Mouse (Mus musculus): Measurements from ENCODE around the gene Ndufs2. TPM values are rescaled to one million over a fixed set of nuclear protein-coding genes. Genes with fewer than 3 reads are reported as not detected.

The Ndufs2 gene
- polyA plus RNA-seq, 1 experiment from 2014 or later = 247 TPM

DNA sequence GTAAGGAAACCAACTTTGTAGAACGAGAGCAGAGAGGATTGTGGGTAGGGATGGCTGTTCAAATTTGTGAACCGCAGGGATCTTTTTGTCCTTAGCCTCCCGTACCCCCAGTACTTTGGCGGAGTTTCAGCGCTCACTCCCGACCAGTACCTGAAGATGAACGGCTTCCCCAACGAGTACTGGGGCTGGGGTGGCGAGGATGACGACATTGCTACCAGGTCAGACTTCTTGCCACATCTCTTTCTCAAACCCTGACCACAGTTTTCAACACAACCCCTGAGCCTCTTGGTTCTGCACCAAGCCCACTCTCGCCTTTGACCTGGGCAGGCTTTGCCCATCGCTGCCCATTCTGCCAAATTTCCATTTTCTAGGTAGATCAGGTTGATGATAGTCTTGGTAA is 23.0 kb upstream of the Ndufs2 start:
- WGBS = 88% methylated on average over 12 of the region's 12 CpGs
- Histone ChIP-seq H3K27ac (ENCODE audit: low read depth) (no peak overlapping the region), H3K4me3 (ENCODE audit: low read depth, low read length) (no peak overlapping the region), H3K27me3 (replicated peaks; ENCODE audit: control insufficient read depth, insufficient read depth, low read length) (no peaks in the 10 kb centered on the region), H3K4me1 (replicated peaks; ENCODE audit: control insufficient read depth, insufficient read depth, low read length) (peaks cover 7% of the 10 kb centered on the region), H3K4me2 (ENCODE audit: low read length) (no peak overlapping the region), H3K9ac (ENCODE audit: low read length) (no peak overlapping the region), H3K9me3 (ENCODE audit: control insufficient read depth, low read length) (no peaks in the 10 kb centered on the region), H3K36me3 (ENCODE audit: control insufficient read depth, insufficient read depth, low read length) (peaks cover 63% of the 10 kb centered on the region)
- no peak for DNase-seq (ENCODE audit: low spot score)
- no peak for ATAC-seq (replicated peaks; ENCODE audit: low FRiP score, low TSS enrichment, low read depth)

DNA sequence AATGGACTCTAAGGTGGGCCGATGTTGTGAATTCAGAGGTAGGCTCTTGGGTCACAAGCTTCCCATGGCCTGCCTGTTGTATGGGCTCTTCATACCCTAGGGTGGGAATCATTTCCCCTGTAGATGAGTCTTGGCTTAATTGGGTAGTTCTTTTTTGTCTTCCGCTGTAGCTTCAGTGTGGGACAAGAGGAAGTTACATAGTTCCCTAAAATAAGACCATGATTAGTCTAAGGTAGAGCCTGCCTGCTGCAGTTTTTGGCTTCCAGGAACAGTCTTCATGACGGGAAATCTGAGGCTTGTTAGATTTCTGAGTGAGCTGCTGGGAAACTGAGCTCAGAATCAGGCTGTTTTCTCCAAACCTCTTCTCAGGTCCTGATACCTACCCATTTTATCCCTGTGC is 20.9 kb upstream of the Ndufs2 start:
- H3K4me2 ChIP-seq (ENCODE audit: low read length) = no peak overlapping the region
- no peak for DNase-seq (ENCODE audit: low spot score)
- H3K36me3 ChIP-seq (ENCODE audit: control insufficient read depth, insufficient read depth, low read length) = peaks cover 52% of the 10 kb centered on the region
- WGBS = 93% methylated on average over 3 of the region's 3 CpGs
- no peak overlapping the region for H3K9ac ChIP-seq (ENCODE audit: low read length)
- no peak overlapping the region for H3K4me3 ChIP-seq (ENCODE audit: low read depth, low read length)
- H3K4me1 ChIP-seq (replicated peaks; ENCODE audit: control insufficient read depth, insufficient read depth, low read length) = peaks cover 7% of the 10 kb centered on the region
- H3K27ac ChIP-seq (ENCODE audit: low read depth) = no peak overlapping the region
- ATAC-seq (replicated peaks; ENCODE audit: low FRiP score, low TSS enrichment, low read depth) = no peak
- no peaks in the 10 kb centered on the region for H3K9me3 ChIP-seq (ENCODE audit: control insufficient read depth, low read length)
- H3K27me3 ChIP-seq (replicated peaks; ENCODE audit: control insufficient read depth, insufficient read depth, low read length) = no peaks in the 10 kb centered on the region

DNA sequence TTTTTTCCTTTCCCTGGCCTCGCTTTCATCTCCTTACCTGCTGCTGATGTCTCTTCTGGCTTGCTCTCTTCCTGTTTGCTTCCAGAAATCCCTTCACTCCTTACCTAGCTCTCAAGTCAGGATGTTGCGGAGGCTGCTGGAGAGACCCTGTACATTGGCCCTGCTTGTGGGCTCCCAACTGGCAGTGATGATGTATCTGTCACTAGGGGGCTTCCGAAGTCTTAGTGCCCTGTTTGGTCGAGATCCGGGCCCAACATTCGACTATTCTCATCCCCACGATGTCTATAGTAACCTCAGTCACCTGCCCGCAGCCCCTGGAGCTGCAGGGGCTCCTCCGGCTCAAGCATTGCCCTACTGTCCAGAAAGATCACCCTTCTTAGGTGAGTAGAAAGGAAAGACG is 20.4 kb upstream of the Ndufs2 start:
- ATAC-seq (replicated peaks; ENCODE audit: low FRiP score, low TSS enrichment, low read depth) (no peak), DNase-seq (ENCODE audit: low spot score) (no peak)
- Histone ChIP-seq H3K36me3 (ENCODE audit: control insufficient read depth, insufficient read depth, low read length) (peaks cover 47% of the 10 kb centered on the region), H3K27me3 (replicated peaks; ENCODE audit: control insufficient read depth, insufficient read depth, low read length) (no peaks in the 10 kb centered on the region), H3K4me2 (ENCODE audit: low read length) (no peak overlapping the region), H3K9ac (ENCODE audit: low read length) (no peak overlapping the region), H3K9me3 (ENCODE audit: control insufficient read depth, low read length) (no peaks in the 10 kb centered on the region), H3K4me1 (replicated peaks; ENCODE audit: control insufficient read depth, insufficient read depth, low read length) (peaks cover 7% of the 10 kb centered on the region), H3K27ac (ENCODE audit: low read depth) (no peak overlapping the region), H3K4me3 (ENCODE audit: low read depth, low read length) (no peak overlapping the region)
- WGBS = 72% methylated on average over 10 of the region's 10 CpGs

DNA sequence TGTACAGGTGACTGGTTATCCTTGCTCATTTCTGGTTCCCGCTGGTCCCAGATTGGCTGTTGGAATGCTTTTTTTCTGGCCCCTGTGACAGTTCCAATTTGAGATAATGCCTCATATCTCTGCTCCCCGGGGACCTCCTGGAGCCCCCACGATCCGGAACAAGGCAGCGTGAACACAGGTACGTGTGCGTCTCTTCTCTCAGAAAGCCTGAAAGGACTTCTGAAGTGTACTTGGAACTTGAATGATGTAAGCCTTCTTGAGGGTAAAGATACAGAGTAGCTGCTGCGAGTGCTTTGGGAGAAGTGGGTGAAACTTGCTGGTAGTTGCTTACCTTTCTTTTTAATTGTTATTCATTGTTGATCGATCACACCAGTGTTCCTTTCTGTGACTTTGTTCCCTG is 20.0 kb upstream of the Ndufs2 start:
- peak overlapping the region; percentile 58; the same call in 1 of the 2 replicates for H3K9ac ChIP-seq (ENCODE audit: low read length)
- ATAC-seq (replicated peaks; ENCODE audit: low FRiP score, low TSS enrichment, low read depth) (no peak), DNase-seq (ENCODE audit: low spot score) (no peak)

DNA sequence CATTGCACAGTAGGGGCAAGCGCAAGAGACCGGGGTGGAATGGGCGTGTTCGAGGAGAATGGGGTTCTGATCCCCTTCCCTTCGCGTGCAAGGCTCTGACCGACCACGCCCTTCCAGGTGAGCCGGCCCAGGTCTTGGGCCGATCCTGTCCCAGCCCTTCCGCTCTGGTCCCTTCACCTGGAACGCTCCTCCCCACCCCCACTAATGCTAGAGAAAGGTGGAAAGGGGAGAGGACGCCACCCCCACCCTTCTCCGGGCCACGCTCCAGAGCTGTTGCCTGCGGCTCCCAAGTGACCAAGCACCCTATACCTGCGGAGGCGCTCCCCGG is 19.3 kb upstream of the Ndufs2 start:
- Histone ChIP-seq H3K9ac (ENCODE audit: low read length) (peak overlapping the region; percentile 58), H3K4me1 (replicated peaks; ENCODE audit: control insufficient read depth, insufficient read depth, low read length) (peaks cover 7% of the 10 kb centered on the region), H3K27me3 (replicated peaks; ENCODE audit: control insufficient read depth, insufficient read depth, low read length) (no peaks in the 10 kb centered on the region), H3K36me3 (ENCODE audit: control insufficient read depth, insufficient read depth, low read length) (peaks cover 37% of the 10 kb centered on the region), H3K4me2 (ENCODE audit: low read length) (peak overlapping the region; percentile 67), H3K27ac (ENCODE audit: low read depth) (0 out of 2 replicates have a peak overlapping the region, but pooled peaks have one; percentile 12), H3K9me3 (ENCODE audit: control insufficient read depth, low read length) (no peaks in the 10 kb centered on the region), H3K4me3 (ENCODE audit: low read depth, low read length) (peak overlapping the region; percentile 76)
- no peak for DNase-seq (ENCODE audit: low spot score)
- WGBS = 0% methylated on average over 19 of the region's 19 CpGs
- peak; percentile 82 for ATAC-seq (replicated peaks; ENCODE audit: low FRiP score, low TSS enrichment, low read depth)

More for the DNA sequence above, 20.0 kb upstream of the Ndufs2 start:
- Histone ChIP-seq H3K4me3 (ENCODE audit: low read depth, low read length) (peak overlapping the region; percentile 76), H3K27me3 (replicated peaks; ENCODE audit: control insufficient read depth, insufficient read depth, low read length) (no peaks in the 10 kb centered on the region), H3K4me1 (replicated peaks; ENCODE audit: control insufficient read depth, insufficient read depth, low read length) (peaks cover 7% of the 10 kb centered on the region), H3K36me3 (ENCODE audit: control insufficient read depth, insufficient read depth, low read length) (peaks cover 43% of the 10 kb centered on the region), H3K27ac (ENCODE audit: low read depth) (no peak overlapping the region), H3K9me3 (ENCODE audit: control insufficient read depth, low read length) (no peaks in the 10 kb centered on the region), H3K4me2 (ENCODE audit: low read length) (peak overlapping the region; percentile 67)
- 47% methylated on average over 9 of the region's 9 CpGs for WGBS

DNA sequence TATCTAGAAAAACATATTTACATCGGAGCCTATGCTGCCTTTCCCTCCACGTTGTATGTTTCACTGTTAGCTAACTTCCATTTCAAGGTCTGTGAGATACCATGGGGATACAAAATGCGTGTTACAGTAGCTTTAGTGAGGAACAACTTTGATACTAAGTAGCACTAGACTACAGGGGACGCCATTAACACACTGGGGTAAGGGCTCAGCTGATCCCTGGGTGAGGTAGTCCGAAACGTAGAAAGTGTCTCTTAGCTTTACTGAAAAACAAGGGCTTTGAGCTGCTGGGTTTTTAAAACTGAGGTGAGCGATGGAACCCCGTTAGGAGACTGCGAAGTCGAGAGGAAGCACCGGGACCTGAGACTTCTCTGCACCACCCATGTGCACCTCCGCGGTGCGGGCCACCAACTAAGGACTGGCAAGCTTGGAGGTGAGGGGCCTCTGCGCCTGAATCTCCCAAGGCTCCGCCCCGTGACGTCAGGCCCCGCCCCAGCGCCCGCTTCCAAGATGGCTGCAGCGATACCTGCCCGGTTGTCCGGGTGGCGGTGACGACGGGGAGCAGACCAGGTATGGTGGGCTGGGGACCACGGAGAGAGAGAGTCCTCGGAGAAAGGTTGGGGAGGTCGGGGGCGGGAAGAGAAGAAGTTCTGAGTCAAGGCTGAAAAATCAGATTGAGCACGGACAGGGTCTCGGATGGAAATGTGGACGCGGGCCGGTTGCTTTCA is 18.8 kb upstream of the Ndufs2 start, which contains the start of gene B4galt3:
Gene B4galt3 (plus strand): TSS at position 481 of the 725 bp plus-strand sequence.
- peaks cover 7% of the 10 kb centered on the region for H3K4me1 ChIP-seq (replicated peaks; ENCODE audit: control insufficient read depth, insufficient read depth, low read length)
- H3K36me3 ChIP-seq (ENCODE audit: control insufficient read depth, insufficient read depth, low read length) = peaks cover 31% of the 10 kb centered on the region
- peak within 1 kb of the TSS; percentile 67 for H3K4me2 ChIP-seq (ENCODE audit: low read length)
- 3% methylated on average over 36 of the region's 36 CpGs for WGBS
- ATAC-seq (replicated peaks; ENCODE audit: low FRiP score, low TSS enrichment, low read depth) = peak; percentile 96
- H3K27ac ChIP-seq (ENCODE audit: low read depth) = peak within 1 kb of the TSS; percentile 12; the same call in 1 of the 2 replicates
- H3K9me3 ChIP-seq (ENCODE audit: control insufficient read depth, low read length) = no peaks in the 10 kb centered on the region
- DNase-seq (ENCODE audit: low spot score) = peak; percentile 99
- H3K27me3 ChIP-seq (replicated peaks; ENCODE audit: control insufficient read depth, insufficient read depth, low read length) = no peaks in the 10 kb centered on the region
- H3K9ac ChIP-seq (ENCODE audit: low read length) = peak within 1 kb of the TSS; percentile 58
- peak within 1 kb of the TSS; percentile 76 for H3K4me3 ChIP-seq (ENCODE audit: low read depth, low read length)

DNA sequence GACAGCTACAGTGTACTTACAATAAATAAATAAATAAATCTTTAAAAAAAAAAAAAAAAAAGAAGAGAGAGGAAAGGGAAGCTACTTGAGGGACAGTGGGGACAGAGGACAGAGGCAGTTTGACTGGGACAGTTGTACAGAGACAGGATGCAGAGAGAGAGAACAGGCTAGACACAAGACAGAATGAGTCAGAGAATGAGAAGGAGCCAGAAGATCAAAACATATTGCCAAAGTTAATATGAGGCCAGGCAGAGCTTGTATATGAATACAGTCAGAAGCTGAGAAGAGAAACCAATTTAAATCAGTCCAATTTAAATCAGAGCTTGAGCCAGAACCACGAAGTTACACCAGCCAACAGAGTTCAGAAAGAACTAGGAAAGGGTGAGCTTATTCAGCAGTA is 17.2 kb upstream of the Ndufs2 start:
- H3K36me3 ChIP-seq (ENCODE audit: control insufficient read depth, insufficient read depth, low read length) = peaks cover 15% of the 10 kb centered on the region
- no peaks in the 10 kb centered on the region for H3K9me3 ChIP-seq (ENCODE audit: control insufficient read depth, low read length)
- ATAC-seq (replicated peaks; ENCODE audit: low FRiP score, low TSS enrichment, low read depth) (no peak), DNase-seq (ENCODE audit: low spot score) (no peak)
- no peak overlapping the region for H3K4me3 ChIP-seq (ENCODE audit: low read depth, low read length)
- no peaks in the 10 kb centered on the region for H3K27me3 ChIP-seq (replicated peaks; ENCODE audit: control insufficient read depth, insufficient read depth, low read length)
- H3K4me2 ChIP-seq (ENCODE audit: low read length) = no peak overlapping the region
- peaks cover 7% of the 10 kb centered on the region for H3K4me1 ChIP-seq (replicated peaks; ENCODE audit: control insufficient read depth, insufficient read depth, low read length)
- no peak overlapping the region for H3K9ac ChIP-seq (ENCODE audit: low read length)
- WGBS = 53% methylated on average over 1 of the region's 1 CpGs
- H3K27ac ChIP-seq (ENCODE audit: low read depth) = no peak overlapping the region

DNA sequence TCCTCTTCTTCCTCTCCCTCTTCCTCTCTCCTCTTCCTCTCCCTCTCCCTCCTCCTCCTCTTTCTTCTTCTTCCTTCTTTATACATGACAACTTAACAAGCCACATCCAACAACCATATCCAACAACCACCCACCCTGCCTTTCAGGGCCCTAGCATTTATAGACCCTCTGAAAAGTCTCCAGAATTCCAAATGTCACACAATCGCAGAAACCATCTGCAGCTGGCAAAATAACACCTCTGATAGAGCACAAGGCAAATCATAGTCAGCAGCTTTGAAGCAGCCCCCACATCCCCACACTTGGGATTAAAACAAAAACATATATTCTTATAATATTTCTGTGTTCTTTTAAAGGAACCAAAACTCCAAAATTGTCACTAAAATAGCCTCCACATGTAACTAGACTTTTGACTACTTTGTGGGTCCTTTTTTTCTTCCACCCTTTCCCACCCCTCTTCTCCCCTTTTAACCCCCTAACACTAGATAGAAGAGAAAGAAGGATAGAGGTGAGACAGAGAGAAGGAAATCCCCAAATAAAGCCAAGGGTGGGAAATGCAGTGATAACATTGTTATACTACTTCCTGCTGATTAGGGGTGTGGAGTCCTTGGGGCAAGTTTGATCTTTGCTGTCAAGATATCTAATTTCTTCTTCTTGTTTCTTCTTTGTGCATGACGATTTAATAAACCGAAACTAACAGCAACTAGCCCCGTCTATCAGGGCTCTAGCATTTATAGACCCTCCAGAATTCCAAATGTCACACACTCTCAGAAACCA is 15.0 kb upstream of the Ndufs2 start:
- Histone ChIP-seq H3K4me2 (ENCODE audit: low read length) (no peak overlapping the region), H3K4me1 (replicated peaks; ENCODE audit: control insufficient read depth, insufficient read depth, low read length) (peaks cover 13% of the 10 kb centered on the region), H3K36me3 (ENCODE audit: control insufficient read depth, insufficient read depth, low read length) (no peaks in the 10 kb centered on the region), H3K27ac (ENCODE audit: low read depth) (no peak overlapping the region), H3K4me3 (ENCODE audit: low read depth, low read length) (no peak overlapping the region), H3K9me3 (ENCODE audit: control insufficient read depth, low read length) (no peaks in the 10 kb centered on the region), H3K9ac (ENCODE audit: low read length) (no peak overlapping the region), H3K27me3 (replicated peaks; ENCODE audit: control insufficient read depth, insufficient read depth, low read length) (no peaks in the 10 kb centered on the region)
- WGBS = 53% methylated on average over 4 of the region's 4 CpGs
- no peak for ATAC-seq (replicated peaks; ENCODE audit: low FRiP score, low TSS enrichment, low read depth)
- no peak for DNase-seq (ENCODE audit: low spot score)

Measured in intestine, embryonic 14.5 days (tissue).